Mouse (Mus musculus) midbrain, embryonic 15.5 days (tissue): ENCODE results near the gene Cdkal1. TPM values are rescaled to one million over a fixed set of nuclear protein-coding genes. Genes with fewer than 3 reads are reported as not detected.
A peak's percentile ranks its signal among the peaks of the same experiment; 100 is the strongest.

Experiments
- ATAC-seq: fragments of 200-750 bp; cut with Nextera tagmentation; replicated peaks from 2 replicates; pipeline ENCODE4 v1.8.0; 2017; ENCODE audit warnings: moderate TSS enrichment
- H3K27ac ChIP-seq: fragments of 300-500 bp; sonication (generic); 2 replicates; pipeline ENCODE4 v1.5.1; 2015; ENCODE audit warnings: mild to moderate bottlenecking, inconsistent platforms
- H3K27me3 ChIP-seq: fragments of 300-500 bp; sonication (generic); replicated peaks from 2 replicates; pipeline ENCODE4 v1.6.1; 2015; ENCODE audit warnings: inconsistent platforms
- H3K36me3 ChIP-seq: fragments of 300-500 bp; sonication (generic); replicated peaks from 2 replicates; pipeline ENCODE4 v1.6.1; 2015; ENCODE audit warnings: inconsistent platforms
- H3K4me1 ChIP-seq: fragments of 300-500 bp; sonication (generic); 2 replicates; pipeline ENCODE4 v1.6.1; 2015; ENCODE audit warnings: inconsistent platforms
- H3K4me2 ChIP-seq: fragments of 300-500 bp; sonication (generic); 2 replicates; pipeline ENCODE4 v1.6.1; 2015; ENCODE audit warnings: inconsistent platforms, mild to moderate bottlenecking, moderate library complexity
- H3K4me3 ChIP-seq: fragments of 300-500 bp; sonication (generic); 2 replicates; pipeline ENCODE4 v1.5.1; 2015; ENCODE audit warnings: mild to moderate bottlenecking, inconsistent platforms
- H3K9ac ChIP-seq: fragments of 300-500 bp; sonication (generic); 2 replicates; pipeline ENCODE4 v1.6.1; 2015; ENCODE audit warnings: mild to moderate bottlenecking, inconsistent platforms
- H3K9me3 ChIP-seq: fragments of 300-500 bp; sonication (generic); 2 replicates; pipeline ENCODE4 v1.6.1; 2016; ENCODE audit warnings: inconsistent platforms
- WGBS: fragments of 180-500 bp; shearing (Covaris S2); methylation state at CpG from one replicate; pipeline ENCODE4 v1.1.7; 2015; ENCODE audit warnings: mixed read lengths; 5-methylcytosine and 5-hydroxymethylcytosine counted together
- polyA plus RNA-seq: library from polyadenylated mRNA; unstranded; fragments of >200 nt; fragmentation: Nextera tagmentation; extraction: Ambion mirVana; gene quantifications from 2 replicates; pipeline ENCODE4 v1.2.1, GENCODE M21; 2015

The Cdkal1 gene
- polyA plus RNA-seq, 1 experiment from 2014 or later = 21.9 TPM

DNA sequence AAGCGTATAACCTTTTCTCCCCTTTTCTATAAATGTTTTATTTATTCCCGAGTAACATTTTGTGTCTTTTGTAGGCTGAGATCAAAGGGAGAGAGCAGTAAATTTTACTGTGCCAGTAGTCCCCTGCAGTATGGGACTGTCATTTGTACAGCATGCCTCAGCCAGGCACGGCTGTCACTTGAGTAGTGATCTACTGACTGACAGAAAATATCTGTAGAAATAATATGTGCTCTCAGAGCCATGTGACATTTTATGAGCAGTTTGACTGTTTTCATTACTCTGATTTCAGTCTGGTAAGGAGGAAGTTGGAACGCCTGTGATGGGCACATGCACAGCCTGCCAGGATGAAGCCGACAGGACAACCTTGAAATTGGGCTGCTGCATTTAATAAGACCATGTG lies 455.6 kb downstream of the Cdkal1 start:
- H3K9ac ChIP-seq = no peak overlapping the region
- WGBS = 56% methylated on average over 5 of the region's 5 CpGs
- H3K27ac ChIP-seq = no peak overlapping the region
- no peak overlapping the region for H3K4me3 ChIP-seq
- ATAC-seq = no peak; the same call in 1 of the 2 replicates
- H3K9me3 ChIP-seq = no peaks in the 10 kb centered on the region
- H3K4me2 ChIP-seq = no peak overlapping the region
- no peaks in the 10 kb centered on the region for H3K36me3 ChIP-seq
- H3K27me3 ChIP-seq = no peaks in the 10 kb centered on the region
- H3K4me1 ChIP-seq = 0 out of 2 replicates have a peak, but pooled peaks cover 9% of the 10 kb centered on the region

DNA sequence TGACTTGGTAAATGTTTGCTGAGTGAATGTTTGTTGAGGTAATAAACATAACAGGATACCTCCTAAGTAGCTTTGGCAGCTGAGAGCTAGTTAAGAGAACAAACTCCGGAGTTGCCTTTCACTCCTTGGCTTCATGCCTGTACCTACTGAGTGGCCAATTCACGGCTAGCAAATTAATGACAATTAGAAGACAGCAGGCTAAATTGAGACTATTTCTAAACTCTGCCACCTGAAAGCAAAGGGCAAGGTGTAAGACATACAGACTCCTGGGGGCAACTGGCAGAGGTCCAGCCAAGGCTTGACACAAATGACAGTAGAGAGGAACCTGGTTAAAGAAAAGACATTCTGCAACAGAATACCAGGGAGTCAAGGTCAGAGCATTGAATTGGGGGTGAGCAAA lies 457.0 kb downstream of the Cdkal1 start:
- Histone ChIP-seq H3K27ac (no peak overlapping the region), H3K4me3 (no peak overlapping the region), H3K27me3 (no peaks in the 10 kb centered on the region), H3K9me3 (no peaks in the 10 kb centered on the region), H3K4me2 (no peak overlapping the region), H3K9ac (no peak overlapping the region), H3K36me3 (no peaks in the 10 kb centered on the region), H3K4me1 (0 out of 2 replicates have a peak, but pooled peaks cover 9% of the 10 kb centered on the region)
- 55% methylated on average over 2 of the region's 2 CpGs for WGBS
- no peak for ATAC-seq

DNA sequence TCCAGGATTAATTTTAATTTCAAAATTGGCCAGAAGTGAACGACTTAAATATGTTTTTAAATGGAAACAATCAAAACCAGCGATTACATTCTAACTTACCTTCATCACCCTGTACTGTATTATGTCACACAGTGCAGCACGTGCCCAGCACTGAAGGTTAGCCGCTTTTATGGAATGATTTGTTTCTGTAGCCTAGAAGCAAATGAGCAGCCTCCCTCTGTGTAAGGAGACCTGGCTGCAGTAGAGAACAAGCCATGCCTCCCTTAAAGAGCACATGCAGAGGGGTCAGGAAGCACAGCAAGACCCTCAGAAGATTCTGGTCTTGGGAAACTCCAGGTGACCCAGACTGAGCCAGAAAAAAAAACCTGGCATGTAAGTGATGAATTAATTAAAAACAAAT lies 459.8 kb downstream of the Cdkal1 start:
- ATAC-seq = no peak
- H3K9ac ChIP-seq = no peak overlapping the region
- 79% methylated on average over 4 of the region's 4 CpGs for WGBS
- H3K36me3 ChIP-seq = no peaks in the 10 kb centered on the region
- no peaks in the 10 kb centered on the region for H3K9me3 ChIP-seq
- no peak overlapping the region for H3K4me2 ChIP-seq
- H3K27me3 ChIP-seq = no peaks in the 10 kb centered on the region
- 0 out of 2 replicates have a peak, but pooled peaks cover 7% of the 10 kb centered on the region for H3K4me1 ChIP-seq
- H3K27ac ChIP-seq = no peak overlapping the region
- no peak overlapping the region for H3K4me3 ChIP-seq

GRCm38 (mm10) chr13:29390025-29390424 lies 465.4 kb downstream of the Cdkal1 start:
- WGBS = 92% methylated on average over 5 of the region's 5 CpGs
- no peak overlapping the region for H3K9ac ChIP-seq
- H3K27ac ChIP-seq = no peak overlapping the region
- ATAC-seq = no peak
- H3K36me3 ChIP-seq = no peaks in the 10 kb centered on the region
- H3K9me3 ChIP-seq = no peaks in the 10 kb centered on the region
- H3K4me2 ChIP-seq = no peak overlapping the region
- no peak overlapping the region for H3K4me3 ChIP-seq
- no peaks in the 10 kb centered on the region for H3K27me3 ChIP-seq
- H3K4me1 ChIP-seq = no peaks in the 10 kb centered on the region

- Histone ChIP-seq H3K4me2 (no peak overlapping the region), H3K27me3 (no peaks in the 10 kb centered on the region), H3K4me3 (no peak overlapping the region), H3K27ac (no peak overlapping the region), H3K9ac (no peak overlapping the region), H3K9me3 (no peaks in the 10 kb centered on the region), H3K36me3 (no peaks in the 10 kb centered on the region), H3K4me1 (no peaks in the 10 kb centered on the region)
- WGBS = 83% methylated on average over 3 of the region's 3 CpGs
- no peak for ATAC-seq
Observed at GRCm38 (mm10) chr13:29388918-29389317, 466.6 kb downstream of the Cdkal1 start.

DNA sequence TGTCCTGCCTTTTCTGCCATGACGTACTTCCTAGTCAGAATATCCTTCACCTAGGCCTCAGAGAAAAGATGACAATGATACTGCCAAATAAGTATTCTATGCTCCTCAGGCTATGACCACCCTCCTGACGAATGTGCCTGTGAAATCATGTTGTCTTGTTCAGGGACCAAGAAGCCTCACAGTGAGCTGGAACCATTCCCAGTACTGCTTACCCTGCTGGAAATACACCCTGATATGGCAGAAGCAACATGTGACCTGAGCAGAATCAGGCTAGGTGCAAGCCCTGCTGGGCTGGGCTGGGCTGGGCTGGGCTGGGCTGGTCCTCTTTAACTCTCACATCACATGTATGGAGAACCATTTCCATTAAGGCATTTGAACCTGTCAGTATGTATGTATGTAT lies 477.9 kb downstream of the Cdkal1 start:
- Histone ChIP-seq H3K4me1 (peaks cover 12% of the 10 kb centered on the region), H3K9me3 (no peaks in the 10 kb centered on the region), H3K36me3 (no peaks in the 10 kb centered on the region), H3K27ac (no peak overlapping the region), H3K27me3 (no peaks in the 10 kb centered on the region), H3K4me2 (no peak overlapping the region), H3K9ac (no peak overlapping the region), H3K4me3 (no peak overlapping the region)
- WGBS = 92% methylated on average over 2 of the region's 2 CpGs
- no peak for ATAC-seq

DNA sequence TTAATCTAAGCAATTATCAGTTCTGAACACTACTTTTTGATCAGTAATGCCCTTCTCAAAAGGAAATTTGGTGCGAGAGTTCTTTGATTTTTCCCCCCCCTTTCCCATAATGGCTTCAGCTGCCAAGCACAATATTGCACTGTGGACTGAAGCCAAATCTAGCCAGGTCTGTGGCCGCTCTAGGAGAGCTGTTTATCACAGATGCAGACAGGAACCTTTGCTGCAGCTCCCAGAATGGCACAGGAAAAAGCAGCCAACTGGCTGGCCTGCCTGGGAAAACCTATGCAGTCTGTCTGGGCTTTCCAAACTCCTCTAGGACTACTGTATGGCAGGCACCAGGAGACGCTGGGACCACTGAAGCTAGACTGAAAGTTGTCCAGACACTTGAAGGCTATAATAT lies 483.6 kb downstream of the Cdkal1 start:
- Histone ChIP-seq H3K4me2 (no peak overlapping the region), H3K27me3 (no peaks in the 10 kb centered on the region), H3K9ac (no peak overlapping the region), H3K9me3 (no peaks in the 10 kb centered on the region), H3K27ac (peak overlapping the region; percentile 81), H3K4me1 (peaks cover 37% of the 10 kb centered on the region), H3K4me3 (no peak overlapping the region), H3K36me3 (no peaks in the 10 kb centered on the region)
- 24% methylated on average over 3 of the region's 3 CpGs for WGBS
- peak; percentile 16; the same call in 1 of the 2 replicates for ATAC-seq

DNA sequence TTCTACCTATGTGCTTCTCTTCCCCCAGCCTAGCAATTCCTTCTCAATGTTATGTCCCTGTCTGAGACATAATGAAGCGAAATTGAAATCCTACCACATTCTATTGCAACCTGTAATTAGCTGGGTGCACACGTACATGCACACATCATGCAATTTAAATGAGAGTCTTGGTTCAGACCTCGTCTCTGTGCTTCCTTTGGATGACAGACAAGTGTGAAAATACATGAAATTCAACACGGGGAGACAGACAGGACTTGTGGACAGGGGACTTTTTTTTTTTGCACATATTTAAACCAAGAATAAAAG lies 484.1 kb downstream of the Cdkal1 start:
- H3K9ac ChIP-seq = no peak overlapping the region
- peak overlapping the region; percentile 81 for H3K27ac ChIP-seq
- no peaks in the 10 kb centered on the region for H3K9me3 ChIP-seq
- 11% methylated on average over 4 of the region's 4 CpGs for WGBS
- ATAC-seq = peak; percentile 44; the same call in 1 of the 2 replicates
- H3K4me1 ChIP-seq = peaks cover 37% of the 10 kb centered on the region
- H3K4me2 ChIP-seq = no peak overlapping the region
- H3K36me3 ChIP-seq = no peaks in the 10 kb centered on the region
- no peak overlapping the region for H3K4me3 ChIP-seq
- no peaks in the 10 kb centered on the region for H3K27me3 ChIP-seq

DNA sequence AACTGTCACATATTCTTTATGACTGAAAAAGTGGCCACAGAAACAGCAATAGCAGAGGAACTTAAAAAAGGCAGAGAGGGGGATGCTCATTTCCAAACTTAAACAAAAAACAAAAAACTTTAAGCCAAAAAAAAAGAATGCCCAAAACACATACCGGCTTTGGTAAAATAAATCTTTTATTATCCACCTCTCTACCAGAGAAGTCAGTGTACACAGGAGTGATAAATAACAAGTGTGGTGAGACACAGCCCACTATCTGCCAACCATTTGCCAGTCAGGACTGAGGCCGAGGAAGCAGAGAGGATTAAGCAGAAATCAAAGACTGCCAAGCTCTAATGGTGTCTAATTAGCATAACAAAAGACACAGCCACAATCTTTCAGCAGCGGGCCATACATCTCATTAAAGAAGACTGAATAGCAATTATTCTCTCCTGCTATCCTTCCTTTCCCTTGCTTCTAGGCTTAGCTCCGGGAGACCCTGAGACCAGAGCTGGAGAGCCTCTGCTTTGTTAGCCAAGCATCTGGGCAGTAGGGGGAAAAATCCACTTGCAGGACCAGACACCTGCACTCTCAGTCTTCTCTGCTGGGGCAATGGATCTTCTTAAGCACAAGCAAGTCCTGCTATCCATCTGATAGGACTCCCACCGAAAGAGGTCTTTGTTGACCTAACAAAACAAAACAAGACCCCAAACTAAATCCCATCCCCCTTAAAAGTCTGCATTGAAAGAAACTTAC lies 484.6 kb downstream of the Cdkal1 start:
- peak; percentile 91 for ATAC-seq

GRCm38 (mm10) chr13:29368806-29369205 lies 486.7 kb downstream of the Cdkal1 start:
- no peak overlapping the region for H3K27ac ChIP-seq
- no peak for ATAC-seq
- no peak overlapping the region for H3K4me2 ChIP-seq
- no peaks in the 10 kb centered on the region for H3K36me3 ChIP-seq
- no peak overlapping the region for H3K9ac ChIP-seq
- H3K27me3 ChIP-seq = no peaks in the 10 kb centered on the region
- H3K4me1 ChIP-seq = peaks cover 37% of the 10 kb centered on the region
- no peak overlapping the region for H3K4me3 ChIP-seq
- 42% methylated on average over 6 of the region's 6 CpGs for WGBS
- H3K9me3 ChIP-seq = no peaks in the 10 kb centered on the region

More for the DNA sequence above, 484.6 kb downstream of the Cdkal1 start:
- no peak overlapping the region for H3K4me2 ChIP-seq
- H3K36me3 ChIP-seq = no peaks in the 10 kb centered on the region
- no peak overlapping the region for H3K4me3 ChIP-seq
- WGBS = 3% methylated on average over 5 of the region's 5 CpGs
- peak overlapping the region; percentile 81 for H3K27ac ChIP-seq
- peaks cover 37% of the 10 kb centered on the region for H3K4me1 ChIP-seq
- H3K9me3 ChIP-seq = no peaks in the 10 kb centered on the region
- no peaks in the 10 kb centered on the region for H3K27me3 ChIP-seq
- no peak overlapping the region for H3K9ac ChIP-seq

DNA sequence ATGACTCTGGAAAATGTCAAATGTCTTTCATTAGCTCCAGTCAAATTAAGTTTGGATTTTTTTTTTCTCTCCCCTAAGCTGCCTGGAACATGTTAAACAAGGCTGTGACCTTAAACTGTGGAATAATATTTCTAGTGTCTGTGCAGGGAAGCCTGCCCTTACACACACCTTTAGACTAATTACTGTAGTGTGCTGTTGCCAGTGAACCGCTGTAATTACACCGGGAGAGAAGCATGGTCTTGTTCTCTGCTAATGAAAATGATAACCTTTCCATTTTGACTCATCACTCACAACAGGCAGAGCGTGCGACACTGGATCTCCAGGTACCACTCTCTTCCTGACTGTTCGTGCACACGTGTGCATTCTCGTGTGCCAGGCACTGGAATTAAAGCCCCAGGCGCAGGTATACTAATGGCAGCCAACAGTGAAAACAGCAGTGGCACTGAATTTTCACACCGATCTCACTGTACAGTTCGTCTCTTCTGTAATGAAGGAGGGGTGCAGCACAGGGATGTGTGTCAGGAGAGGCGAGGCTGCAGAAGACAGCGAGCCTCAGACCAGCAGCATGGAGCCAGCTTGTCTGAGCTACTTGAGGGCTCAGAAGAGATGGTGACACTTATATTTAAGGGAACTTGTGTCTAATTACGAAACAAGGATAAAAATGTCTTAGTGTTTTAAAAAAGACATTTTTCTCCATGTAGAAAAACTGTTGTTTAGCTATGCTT lies 490.4 kb downstream of the Cdkal1 start:
- H3K4me1 ChIP-seq = peaks cover 16% of the 10 kb centered on the region
- peak overlapping the region; percentile 45 for H3K27ac ChIP-seq
- ATAC-seq = peak; percentile 48; the same call in 1 of the 2 replicates
- H3K9ac ChIP-seq = no peak overlapping the region
- WGBS = 55% methylated on average over 13 of the region's 13 CpGs
- no peaks in the 10 kb centered on the region for H3K36me3 ChIP-seq
- no peaks in the 10 kb centered on the region for H3K9me3 ChIP-seq
- H3K27me3 ChIP-seq = no peaks in the 10 kb centered on the region
- no peak overlapping the region for H3K4me3 ChIP-seq
- H3K4me2 ChIP-seq = no peak overlapping the region

- H3K36me3 ChIP-seq = no peaks in the 10 kb centered on the region
- 9% methylated on average over 6 of the region's 6 CpGs for WGBS
- no peak for ATAC-seq
- peaks cover 13% of the 10 kb centered on the region for H3K4me1 ChIP-seq
- H3K27me3 ChIP-seq = no peaks in the 10 kb centered on the region
- H3K27ac ChIP-seq = no peak overlapping the region
- H3K9ac ChIP-seq = no peak overlapping the region
- no peak overlapping the region for H3K4me3 ChIP-seq
- no peaks in the 10 kb centered on the region for H3K9me3 ChIP-seq
- no peak overlapping the region for H3K4me2 ChIP-seq
Observed at GRCm38 (mm10) chr13:29364009-29364408, 491.5 kb downstream of the Cdkal1 start.

DNA sequence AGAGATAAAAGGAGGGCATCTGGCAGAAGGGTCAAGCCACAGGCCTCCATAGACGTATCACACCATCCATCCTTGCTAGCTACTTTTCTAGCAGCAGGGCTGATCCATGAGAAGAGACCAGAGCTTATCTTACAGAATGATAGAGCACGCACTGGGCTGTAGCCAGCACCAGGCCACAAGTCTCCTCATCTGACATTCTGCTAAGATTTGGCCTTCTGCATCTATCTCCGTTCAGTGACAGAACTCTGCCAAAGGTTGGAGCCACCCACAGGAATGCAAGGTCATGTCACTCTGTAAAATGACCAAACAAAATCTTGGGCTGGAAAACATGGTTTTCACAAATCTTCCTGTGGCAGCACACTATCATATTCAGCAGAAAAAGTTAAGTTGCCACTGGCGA lies 493.6 kb downstream of the Cdkal1 start:
- no peak overlapping the region for H3K27ac ChIP-seq
- no peaks in the 10 kb centered on the region for H3K9me3 ChIP-seq
- H3K36me3 ChIP-seq = no peaks in the 10 kb centered on the region
- no peaks in the 10 kb centered on the region for H3K27me3 ChIP-seq
- peaks cover 13% of the 10 kb centered on the region for H3K4me1 ChIP-seq
- WGBS = 94% methylated on average over 4 of the region's 4 CpGs
- H3K9ac ChIP-seq = no peak overlapping the region
- H3K4me3 ChIP-seq = no peak overlapping the region
- H3K4me2 ChIP-seq = no peak overlapping the region
- ATAC-seq = no peak
